Mouse (Mus musculus): ENCODE measurements at regions not wholly inside any gene's neighbourhood (a gene's known extent, or its start where the extent isn't known, plus 50 kb on each side); places are given as distances from the start of the nearest gene placed in this dataset.

DNA sequence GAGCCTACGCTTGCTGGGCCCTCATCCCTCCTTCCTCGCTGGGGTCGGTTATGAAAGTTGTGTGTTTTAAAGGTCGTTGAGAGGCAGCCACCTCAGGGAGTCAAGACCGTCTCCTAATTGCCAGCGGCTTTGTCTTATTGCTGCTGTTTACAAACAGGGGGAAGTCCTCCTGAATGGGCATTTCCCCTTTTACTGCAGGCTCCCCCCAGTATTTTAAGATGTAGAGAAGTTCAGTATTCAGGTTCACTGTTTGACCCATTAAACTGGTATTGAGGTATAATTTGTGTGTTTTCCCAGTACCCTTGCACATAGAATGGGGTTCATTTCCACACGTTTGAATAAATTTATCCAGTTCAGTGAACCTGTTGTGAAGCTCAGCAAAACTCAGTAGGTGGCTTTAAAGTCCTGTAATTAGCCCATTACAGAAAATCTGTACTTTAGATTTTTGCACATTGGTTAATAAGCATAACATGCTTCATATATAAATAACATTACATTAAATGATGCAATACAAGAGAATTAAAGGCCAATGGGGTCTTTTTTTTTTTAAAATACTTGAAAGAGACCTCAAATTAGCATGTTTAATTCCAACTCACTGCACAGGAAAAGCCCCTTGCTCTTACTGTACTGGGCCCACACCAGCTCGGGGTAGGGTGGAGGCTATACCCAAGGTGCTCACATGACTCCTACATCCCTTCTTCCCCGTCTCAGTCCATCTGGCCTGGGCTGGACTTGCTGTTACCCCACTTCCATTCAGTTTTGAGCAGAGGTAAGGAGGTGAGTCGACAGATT lies 63.7 kb downstream of the Nkx2-1 start:
- H3K4me1 ChIP-seq, result peaks cover 27% of the 10 kb centered on the region
- WGBS, result 37% methylated on average over 10 of the region's 10 CpGs
- no peak overlapping the region for H3K4me3 ChIP-seq
- no peak for DNase-seq (ENCODE audit: extremely low spot score, low spot score)
- no peaks in the 10 kb centered on the region for H3K9me3 ChIP-seq
- H3K27ac ChIP-seq, result no peak overlapping the region
- no peaks in the 10 kb centered on the region for H3K36me3 ChIP-seq (replicated peaks)
- peaks cover 100% of the 10 kb centered on the region for H3K27me3 ChIP-seq (ENCODE audit: poor library complexity, severe bottlenecking)

DNA sequence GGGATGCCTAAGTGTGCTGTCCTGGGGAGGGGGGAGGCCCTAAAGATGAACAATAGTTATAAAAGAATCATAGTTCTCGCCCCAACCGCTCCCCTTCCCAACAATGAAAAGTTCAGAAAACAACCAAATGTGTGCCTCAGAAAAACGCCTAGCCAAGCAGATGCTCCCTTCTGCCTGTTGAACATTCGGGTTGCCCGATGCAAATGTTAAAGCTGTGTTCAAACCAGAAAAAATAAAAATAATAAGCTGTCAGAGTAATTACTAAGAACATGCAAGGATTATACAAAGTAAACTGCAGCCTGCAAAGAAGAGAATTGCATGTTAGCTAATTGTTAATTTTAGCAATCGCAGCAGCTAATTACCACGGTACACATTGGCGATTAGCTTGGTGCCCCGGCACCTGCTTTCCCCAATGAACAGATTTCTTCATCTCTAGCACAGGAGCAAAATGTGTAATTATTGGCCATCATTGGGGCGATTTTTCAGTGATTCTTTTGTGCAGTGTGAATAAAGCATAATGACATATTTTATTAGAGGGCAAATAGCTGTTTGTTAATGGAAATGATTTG lies 65.7 kb downstream of the Nkx2-1 start:
- H3K9me3 ChIP-seq, result no peaks in the 10 kb centered on the region
- H3K4me1 ChIP-seq, result peaks cover 27% of the 10 kb centered on the region
- no peaks in the 10 kb centered on the region for H3K36me3 ChIP-seq (replicated peaks)
- no peak overlapping the region for H3K27ac ChIP-seq
- WGBS, result 76% methylated on average over 10 of the region's 10 CpGs
- H3K4me3 ChIP-seq, result no peak overlapping the region
- H3K27me3 ChIP-seq (ENCODE audit: poor library complexity, severe bottlenecking), result peaks cover 100% of the 10 kb centered on the region
- DNase-seq (ENCODE audit: extremely low spot score, low spot score), result peak; percentile 12

DNA sequence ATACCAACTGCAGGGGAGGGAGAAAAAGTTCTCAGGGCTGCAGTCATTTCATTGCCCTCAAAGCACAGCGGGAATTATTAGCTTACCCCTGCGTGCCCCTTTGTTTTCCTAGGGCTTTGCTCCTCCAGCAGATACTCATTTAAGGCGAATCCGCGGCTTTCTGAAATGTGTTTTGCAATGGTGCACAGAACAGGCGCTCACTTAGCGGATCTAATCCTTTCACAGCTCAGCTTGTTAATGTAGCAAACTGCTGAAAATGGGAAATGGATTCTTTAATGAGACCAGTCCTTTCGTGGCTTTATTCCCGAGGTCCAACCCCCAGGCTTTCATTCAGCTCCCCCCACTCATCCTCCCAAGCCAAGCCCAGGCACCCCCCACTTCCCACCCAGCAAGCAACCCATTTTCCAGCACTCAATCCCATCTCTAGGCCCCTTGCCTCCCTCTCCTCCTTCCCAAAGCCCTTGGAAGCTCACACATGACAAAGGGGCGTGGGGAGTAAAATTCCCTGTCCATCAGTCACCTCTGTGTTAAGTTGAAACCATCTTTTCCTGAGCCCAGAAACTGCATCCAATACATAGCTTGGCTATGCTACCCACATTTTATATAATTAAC lies 77.1 kb downstream of the Nkx2-1 start:
- no peaks in the 10 kb centered on the region for H3K9me3 ChIP-seq
- peaks cover 100% of the 10 kb centered on the region for H3K27me3 ChIP-seq (ENCODE audit: poor library complexity, severe bottlenecking)
- peak; percentile 57 for DNase-seq (ENCODE audit: extremely low spot score, low spot score)
- no peak overlapping the region for H3K4me3 ChIP-seq
- H3K36me3 ChIP-seq (replicated peaks), result no peaks in the 10 kb centered on the region
- WGBS, result under 1% methylated on average over 10 of the region's 10 CpGs
- H3K4me1 ChIP-seq, result peaks cover 42% of the 10 kb centered on the region
- H3K27ac ChIP-seq, result no peak overlapping the region; the same call in 1 of the 2 replicates

DNA sequence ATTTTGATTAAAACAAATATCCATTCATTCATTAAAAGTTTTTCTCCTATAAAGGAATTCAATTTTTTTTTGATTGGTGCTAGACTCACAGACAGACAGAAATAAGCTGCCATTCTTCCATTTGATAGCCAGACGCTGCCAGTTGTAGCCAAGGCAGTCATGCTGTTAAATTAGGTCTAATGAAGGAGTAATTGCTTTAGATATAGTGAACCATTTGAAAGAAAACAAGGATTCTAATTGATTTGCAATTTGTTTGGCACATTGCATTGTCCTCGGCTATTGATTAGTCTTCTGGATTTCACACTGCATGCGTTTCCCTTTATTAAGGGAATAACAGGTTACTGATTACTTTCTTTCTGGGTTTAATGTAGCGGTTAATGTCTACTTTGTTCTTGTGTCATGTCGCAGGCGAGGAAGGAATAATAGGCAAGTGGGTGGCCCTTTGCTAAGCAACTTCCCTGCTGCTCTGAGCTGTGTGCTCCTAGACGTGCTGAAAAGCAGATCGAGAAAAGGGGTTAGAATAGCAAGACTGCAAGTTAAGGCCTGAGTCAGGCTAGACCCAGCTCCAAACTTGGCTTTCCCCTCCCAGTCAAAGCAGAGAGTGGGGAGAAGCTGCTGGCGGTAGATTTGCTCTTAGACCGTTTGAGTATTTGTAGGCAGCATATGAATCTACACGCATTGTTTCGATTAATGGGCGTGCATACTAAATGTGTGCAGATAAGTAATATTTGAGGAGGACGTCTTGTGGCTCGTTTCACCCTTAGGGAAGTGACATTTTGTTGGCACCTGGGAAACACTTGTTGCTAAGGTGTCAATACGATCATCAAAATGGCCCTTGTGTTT lies 77.8 kb downstream of the Nkx2-1 start:
- Histone ChIP-seq H3K4me3 (no peak overlapping the region), H3K27me3 (ENCODE audit: poor library complexity, severe bottlenecking) (peaks cover 100% of the 10 kb centered on the region), H3K4me1 (peaks cover 42% of the 10 kb centered on the region), H3K27ac (no peak overlapping the region; the same call in 1 of the 2 replicates), H3K36me3 (replicated peaks) (no peaks in the 10 kb centered on the region), H3K9me3 (no peaks in the 10 kb centered on the region)
- WGBS, result 4% methylated on average over 16 of the region's 16 CpGs
- DNase-seq (ENCODE audit: extremely low spot score, low spot score), result peak; percentile 61

GRCm38 (mm10) chr12:56457951-56458350 lies 78.8 kb downstream of the Nkx2-1 start:
- no peak for DNase-seq (ENCODE audit: extremely low spot score, low spot score)
- Histone ChIP-seq H3K9me3 (no peaks in the 10 kb centered on the region), H3K27me3 (ENCODE audit: poor library complexity, severe bottlenecking) (peaks cover 100% of the 10 kb centered on the region), H3K4me3 (no peak overlapping the region), H3K4me1 (peaks cover 42% of the 10 kb centered on the region), H3K27ac (no peak overlapping the region), H3K36me3 (replicated peaks) (no peaks in the 10 kb centered on the region)
- WGBS, result 28% methylated on average over 5 of the region's 5 CpGs

DNA sequence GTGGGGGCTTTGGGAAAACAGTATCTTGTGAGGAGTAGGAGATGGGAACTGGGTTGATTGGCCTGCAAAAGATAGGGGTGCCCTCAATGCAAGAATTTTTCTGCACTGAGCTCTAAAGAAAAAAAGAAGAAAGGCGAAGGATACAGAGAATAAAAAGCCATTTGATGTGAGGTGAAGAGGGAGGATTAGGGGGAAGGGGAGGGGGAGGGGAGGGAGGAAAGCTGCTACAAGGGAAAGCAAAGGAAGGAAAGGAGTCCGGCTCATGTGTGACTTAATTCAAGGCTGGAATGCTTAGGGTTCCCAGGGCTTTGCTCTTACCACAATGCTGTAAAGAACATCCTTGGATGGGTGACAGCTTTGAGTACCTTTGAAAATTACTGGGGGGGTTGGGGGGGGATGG lies 79.4 kb downstream of the Nkx2-1 start:
- Histone ChIP-seq H3K9me3 (peaks cover 4% of the 10 kb centered on the region), H3K27ac (no peak overlapping the region), H3K4me3 (no peak overlapping the region), H3K27me3 (ENCODE audit: poor library complexity, severe bottlenecking) (peaks cover 100% of the 10 kb centered on the region), H3K4me1 (peaks cover 42% of the 10 kb centered on the region), H3K36me3 (replicated peaks) (no peaks in the 10 kb centered on the region)
- peak; percentile 43 for DNase-seq (ENCODE audit: extremely low spot score, low spot score)
- WGBS, result 0% methylated on average over 2 of the region's 2 CpGs

DNA sequence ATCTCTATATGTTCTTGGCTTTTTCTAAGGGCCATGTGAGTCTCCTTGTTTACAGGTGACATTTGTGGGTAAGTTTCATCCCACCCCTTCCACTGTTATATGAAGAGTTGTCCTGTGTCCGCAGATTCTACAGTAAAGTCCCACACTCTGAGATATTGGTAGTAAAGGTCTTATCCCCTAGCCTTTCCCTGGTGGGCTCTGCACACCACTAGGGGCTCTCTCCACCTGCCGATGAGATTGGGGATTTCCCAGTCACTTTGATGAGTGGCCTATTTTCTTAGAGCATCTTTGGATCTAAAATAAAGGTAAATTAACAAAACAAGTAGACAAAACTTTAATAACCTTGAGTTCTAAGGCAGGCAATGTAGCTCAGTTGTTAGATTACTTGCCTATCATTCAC lies 86.4 kb downstream of the Nkx2-1 start:
- Histone ChIP-seq H3K27ac (no peak overlapping the region), H3K9me3 (peaks cover 5% of the 10 kb centered on the region), H3K4me1 (no peaks in the 10 kb centered on the region), H3K27me3 (ENCODE audit: poor library complexity, severe bottlenecking) (peaks cover 100% of the 10 kb centered on the region), H3K4me3 (no peak overlapping the region), H3K36me3 (replicated peaks) (no peaks in the 10 kb centered on the region)
- 82% methylated on average over 2 of the region's 2 CpGs for WGBS
- no peak for DNase-seq (ENCODE audit: extremely low spot score, low spot score)

GRCm38 (mm10) chr12:56448786-56449564 lies 87.7 kb downstream of the Nkx2-1 start:
- WGBS, result 88% methylated on average over 12 of the region's 12 CpGs
- H3K36me3 ChIP-seq (replicated peaks), result no peaks in the 10 kb centered on the region
- DNase-seq (ENCODE audit: extremely low spot score, low spot score), result no peak
- peaks cover 5% of the 10 kb centered on the region for H3K9me3 ChIP-seq
- H3K27ac ChIP-seq, result no peak overlapping the region
- H3K4me3 ChIP-seq, result no peak overlapping the region
- H3K27me3 ChIP-seq (ENCODE audit: poor library complexity, severe bottlenecking), result peaks cover 100% of the 10 kb centered on the region
- H3K4me1 ChIP-seq, result no peaks in the 10 kb centered on the region

GRCm38 (mm10) chr12:56441166-56441817 lies 95.4 kb downstream of the Nkx2-1 start:
- H3K4me1 ChIP-seq, result peaks cover 20% of the 10 kb centered on the region
- no peak for DNase-seq (ENCODE audit: extremely low spot score, low spot score)
- H3K27ac ChIP-seq, result no peak overlapping the region
- no peaks in the 10 kb centered on the region for H3K9me3 ChIP-seq
- H3K27me3 ChIP-seq (ENCODE audit: poor library complexity, severe bottlenecking), result peaks cover 99% of the 10 kb centered on the region
- 74% methylated on average over 8 of the region's 8 CpGs for WGBS
- H3K4me3 ChIP-seq, result no peak overlapping the region
- H3K36me3 ChIP-seq (replicated peaks), result no peaks in the 10 kb centered on the region

GRCm38 (mm10) chr12:56440068-56440847 lies 94.6 kb upstream of the Mbip start:
- Histone ChIP-seq H3K36me3 (replicated peaks) (no peaks in the 10 kb centered on the region), H3K9me3 (no peaks in the 10 kb centered on the region), H3K27me3 (ENCODE audit: poor library complexity, severe bottlenecking) (peaks cover 99% of the 10 kb centered on the region), H3K4me3 (no peak overlapping the region), H3K27ac (no peak overlapping the region), H3K4me1 (peaks cover 20% of the 10 kb centered on the region)
- DNase-seq (ENCODE audit: extremely low spot score, low spot score), result no peak
- 37% methylated on average over 12 of the region's 12 CpGs for WGBS

- DNase-seq (ENCODE audit: extremely low spot score, low spot score), result no peak
- no peak overlapping the region for H3K27ac ChIP-seq
- 93% methylated on average over 3 of the region's 3 CpGs for WGBS
Measured at GRCm38 (mm10) chr12:56438384-56438783, 92.7 kb upstream of the Mbip start.

More at GRCm38 (mm10) chr12:56438384-56438783, 92.7 kb upstream of the Mbip start:
- Histone ChIP-seq H3K4me3 (no peak overlapping the region), H3K9me3 (no peaks in the 10 kb centered on the region), H3K27me3 (ENCODE audit: poor library complexity, severe bottlenecking) (peaks cover 82% of the 10 kb centered on the region), H3K36me3 (replicated peaks) (no peaks in the 10 kb centered on the region), H3K4me1 (peaks cover 20% of the 10 kb centered on the region)

Measured in forebrain, embryonic 10.5 days (tissue).